Mouse (Mus musculus) intestine, embryonic 15.5 days (tissue): ENCODE measurements around the gene Tpmt. TPM values are rescaled to one million over a fixed set of nuclear protein-coding genes. Genes with fewer than 3 reads are reported as not detected.

Source experiments
- polyA plus RNA-seq: library from polyadenylated mRNA; unstranded; fragments of >200 nt; fragmentation: Nextera tagmentation; extraction: Ambion mirVana; gene quantifications from 2 replicates; pipeline ENCODE4 v1.2.1, GENCODE M21; 2015

The Tpmt gene
- polyA plus RNA-seq, 1 experiment from 2014 or later: 24.2 TPM

Other genes with a start within 250 kb of the Tpmt start
- 17.0 and 17.6 TPM in 2 replicates for gene Kif13a, start 114.9 kb downstream of the Tpmt start, polyA plus RNA-seq
- gene Nhlrc1, start 29.9 kb downstream of the Tpmt start, polyA plus RNA-seq: 3.5 and 3.9 TPM in 2 replicates
- 11.0 and 11.1 TPM in 2 replicates for gene Kdm1b, start 1.2 kb downstream of the Tpmt start, polyA plus RNA-seq
- 210 and 251 TPM in 2 replicates for gene Dek, start 61.5 kb upstream of the Tpmt start, polyA plus RNA-seq
- 0.87 and 1.0 TPM in 2 replicates for gene Rnf144b, start 77.9 kb upstream of the Tpmt start, polyA plus RNA-seq